Mouse (Mus musculus) E14TG2a.4 (cell line): ENCODE results near the gene Rxfp2.

ENCODE experiments used
- CTCF ChIP-seq: conservative IDR thresholded peaks from 2 replicates; pipeline ENCODE4 v1.5.1; 2014; ENCODE audit warnings: low read length
- POU5F1 ChIP-seq: IDR thresholded peaks from 2 replicates; pipeline ENCODE4 v1.6.1; 2014; ENCODE audit warnings: low read length, borderline replicate concordance

GRCm38 (mm10) chr5:150079866-150080797 lies 61.7 kb downstream of the Rxfp2 start:
- no peak for TF ChIP-seq CTCF
- TF ChIP-seq POU5F1 = no peak
